Mouse (Mus musculus) thymus, postnatal 4 days (tissue): Measurements from ENCODE around the gene Fbxo9.

Source experiments
- DNase-seq: peaks from one replicate; pipeline ENCODE4 v3.0.0; 2021

Gene Fbxo9

GRCm38 (mm10) chr9:78064121-78064520 lies 44.7 kb downstream of the Fbxo9 start:
- no peak for DNase-seq

- no peak for DNase-seq
These were observed 46.5 kb downstream of the Fbxo9 start for GRCm38 (mm10) chr9:78062392-78062791.

GRCm38 (mm10) chr9:78059525-78060120 lies 49.2 kb downstream of the Fbxo9 start:
- no peak for DNase-seq

- no peak for DNase-seq
These were observed 54.6 kb downstream of the Fbxo9 start for GRCm38 (mm10) chr9:78054298-78054697.

GRCm38 (mm10) chr9:78053821-78054220 lies 55.0 kb downstream of the Fbxo9 start:
- no peak for DNase-seq

- no peak for DNase-seq
These were observed 57.2 kb downstream of the Fbxo9 start, which contains the start of gene Gcm1 for GRCm38 (mm10) chr9:78051677-78052076. Gene Gcm1, plus strand, starts transcription at chr9:78051924.

- DNase-seq = no peak
These were observed 58.4 kb downstream of the Fbxo9 start for GRCm38 (mm10) chr9:78050452-78050970.

- DNase-seq = peak; percentile 62
These were observed 62.1 kb downstream of the Fbxo9 start for GRCm38 (mm10) chr9:78046755-78047154.

GRCm38 (mm10) chr9:78045171-78045570 lies 63.7 kb downstream of the Fbxo9 start:
- DNase-seq = no peak

GRCm38 (mm10) chr9:78038755-78039489 lies 69.9 kb downstream of the Fbxo9 start:
- DNase-seq = peak; percentile 86

- DNase-seq = no peak
These were observed 73.0 kb downstream of the Fbxo9 start for GRCm38 (mm10) chr9:78035831-78036230.

- DNase-seq = no peak
These were observed 73.6 kb downstream of the Fbxo9 start for GRCm38 (mm10) chr9:78035296-78035695.

- no peak for DNase-seq
These were observed 75.9 kb downstream of the Fbxo9 start for GRCm38 (mm10) chr9:78032930-78033329.
